Mouse (Mus musculus) kidney, adult 2 months (tissue): ENCODE results near the gene Snapc5.

Source experiments
- CTCF ChIP-seq: fragments of 200-500 bp; conservative IDR thresholded peaks from 2 replicates; pipeline ENCODE4 v1.5.1; 2011; ENCODE audit warnings: low read depth, mild to moderate bottlenecking, control low read depth, low read length, moderate library complexity, mixed read lengths; ENCODE audit not compliant: insufficient read depth, insufficient read length
- POLR2A ChIP-seq: fragments of 200-500 bp; IDR thresholded peaks from one replicate; pipeline ENCODE4 v1.6.1; 2011; ENCODE audit warnings: low read depth, low read length, control low read depth

- TF ChIP-seq POLR2A: no peak
- TF ChIP-seq CTCF: peak; percentile 30
Measured at GRCm38 (mm10) chr9:64178610-64178973, 482 bp upstream of the Snapc5 start.
